Mouse (Mus musculus): ENCODE results near the gene Acadm. TPM values are rescaled to one million over a fixed set of nuclear protein-coding genes. Genes with fewer than 3 reads are reported as not detected.

The Acadm gene
- polyA plus RNA-seq, 1 experiment from 2014 or later = 56.5 TPM

DNA sequence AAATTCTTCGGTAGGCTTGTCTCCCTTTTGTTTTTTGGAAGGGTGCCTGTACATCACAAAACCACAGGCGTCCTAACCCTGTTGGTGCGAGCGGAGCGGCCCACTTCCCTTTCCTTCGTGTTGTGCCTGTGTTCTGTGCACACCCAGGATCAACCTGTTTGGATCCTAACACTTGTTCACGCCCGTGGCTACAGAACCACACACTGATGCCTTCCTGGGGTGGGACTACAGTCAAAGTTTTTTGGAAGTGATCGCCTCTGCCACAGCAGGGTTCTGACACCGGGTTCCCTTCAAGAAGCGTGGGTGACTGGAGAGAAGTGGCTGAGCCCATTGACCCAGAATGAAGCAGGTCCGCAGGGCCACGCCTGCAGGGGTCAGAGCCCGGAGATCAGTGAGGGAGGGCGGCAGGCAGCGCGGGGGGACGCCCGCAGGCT is 514 bp downstream of the Acadm start:
- Histone ChIP-seq H3K4me1 (ENCODE audit: control insufficient read depth, insufficient read depth, low read length) (0 out of 2 replicates have a peak, but pooled peaks cover 4% of the 10 kb centered on the region), H3K9me3 (ENCODE audit: control insufficient read depth, low read length) (no peaks in the 10 kb centered on the region), H3K27ac (ENCODE audit: low read depth, low read length) (peak overlapping the region; percentile 70; the same call in 1 of the 2 replicates), H3K9ac (replicated peaks; ENCODE audit: low read depth, low read length) (peak overlapping the region; percentile 73), H3K36me3 (ENCODE audit: control insufficient read depth, insufficient read depth, low read length) (no peaks in the 10 kb centered on the region), H3K4me2 (ENCODE audit: low read depth, low read length) (peak overlapping the region; percentile 71), H3K4me3 (ENCODE audit: low read depth, low read length) (peak overlapping the region; percentile 71), H3K27me3 (ENCODE audit: control insufficient read depth, insufficient read depth, low read length) (no peaks in the 10 kb centered on the region)
- ATAC-seq (ENCODE audit: low read depth) = peak; percentile 70
- WGBS = 1% methylated on average over 19 of the region's 19 CpGs

DNA sequence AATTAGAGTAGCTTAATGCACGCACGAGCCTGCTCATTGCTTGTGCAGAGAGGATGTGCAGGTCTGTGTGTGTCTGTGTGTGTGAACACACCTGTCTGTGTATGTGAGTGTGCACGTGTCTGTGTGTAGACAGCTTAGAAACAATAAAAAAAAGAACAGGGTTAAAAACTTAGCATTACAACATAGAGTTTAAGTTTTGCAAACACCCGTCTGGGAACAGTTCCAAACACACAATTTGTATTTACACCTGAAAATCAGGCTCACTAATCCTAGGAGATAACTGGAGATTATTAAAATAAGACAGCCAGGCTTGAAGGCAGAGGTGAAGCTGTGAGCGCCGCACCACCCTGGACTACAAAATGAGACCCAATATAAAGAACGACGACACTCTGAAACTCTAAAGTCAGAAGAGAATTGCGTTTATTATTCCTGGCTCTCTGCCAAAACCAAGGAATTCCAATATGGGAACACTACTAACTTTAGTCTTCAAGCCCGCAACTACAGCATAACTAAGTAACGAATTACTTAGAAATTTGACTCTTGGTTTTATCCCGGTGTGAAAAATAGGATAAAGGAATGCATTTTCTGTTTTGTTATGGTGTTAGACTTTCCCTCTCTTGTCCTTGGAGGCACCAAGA is 1.3 kb downstream of the Acadm start:
- Histone ChIP-seq H3K36me3 (ENCODE audit: control insufficient read depth, insufficient read depth, low read length) (no peaks in the 10 kb centered on the region), H3K27me3 (ENCODE audit: control insufficient read depth, insufficient read depth, low read length) (no peaks in the 10 kb centered on the region), H3K4me1 (ENCODE audit: control insufficient read depth, insufficient read depth, low read length) (0 out of 2 replicates have a peak, but pooled peaks cover 4% of the 10 kb centered on the region), H3K4me2 (ENCODE audit: low read depth, low read length) (peak overlapping the region; percentile 71), H3K9me3 (ENCODE audit: control insufficient read depth, low read length) (no peaks in the 10 kb centered on the region), H3K9ac (replicated peaks; ENCODE audit: low read depth, low read length) (no peak overlapping the region), H3K27ac (ENCODE audit: low read depth, low read length) (no peak overlapping the region), H3K4me3 (ENCODE audit: low read depth, low read length) (peak overlapping the region; percentile 71)
- no peak for ATAC-seq (ENCODE audit: low read depth)
- WGBS = 32% methylated on average over 12 of the region's 12 CpGs

DNA sequence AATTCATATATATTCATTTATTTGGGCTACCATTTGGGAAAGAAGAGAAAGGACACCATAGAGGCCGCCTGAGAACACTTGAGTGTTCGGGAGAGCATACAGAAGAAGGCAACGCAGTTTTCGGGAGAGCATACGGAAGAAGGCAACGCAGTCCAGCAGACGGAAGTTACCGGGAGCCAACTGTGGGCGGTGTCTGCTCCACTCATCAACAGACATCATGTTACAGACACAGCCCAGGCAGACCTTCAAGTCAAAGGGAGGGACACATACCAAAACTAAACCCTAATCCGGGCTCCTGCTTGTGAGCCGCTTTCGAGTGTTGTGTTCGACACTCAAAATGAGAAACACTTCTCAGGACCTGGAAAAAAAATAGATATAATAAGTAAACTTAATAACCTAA is 2.8 kb downstream of the Acadm start:
- ATAC-seq (ENCODE audit: low read depth) = no peak
- no peak overlapping the region for H3K4me3 ChIP-seq (ENCODE audit: low read depth, low read length)
- H3K9me3 ChIP-seq (ENCODE audit: control insufficient read depth, low read length) = no peaks in the 10 kb centered on the region
- H3K36me3 ChIP-seq (ENCODE audit: control insufficient read depth, insufficient read depth, low read length) = no peaks in the 10 kb centered on the region
- no peaks in the 10 kb centered on the region for H3K27me3 ChIP-seq (ENCODE audit: control insufficient read depth, insufficient read depth, low read length)
- 95% methylated on average over 13 of the region's 13 CpGs for WGBS
- H3K27ac ChIP-seq (ENCODE audit: low read depth, low read length) = no peak overlapping the region
- 0 out of 2 replicates have a peak, but pooled peaks cover 4% of the 10 kb centered on the region for H3K4me1 ChIP-seq (ENCODE audit: control insufficient read depth, insufficient read depth, low read length)
- no peak overlapping the region for H3K9ac ChIP-seq (replicated peaks; ENCODE audit: low read depth, low read length)
- H3K4me2 ChIP-seq (ENCODE audit: low read depth, low read length) = no peak overlapping the region

DNA sequence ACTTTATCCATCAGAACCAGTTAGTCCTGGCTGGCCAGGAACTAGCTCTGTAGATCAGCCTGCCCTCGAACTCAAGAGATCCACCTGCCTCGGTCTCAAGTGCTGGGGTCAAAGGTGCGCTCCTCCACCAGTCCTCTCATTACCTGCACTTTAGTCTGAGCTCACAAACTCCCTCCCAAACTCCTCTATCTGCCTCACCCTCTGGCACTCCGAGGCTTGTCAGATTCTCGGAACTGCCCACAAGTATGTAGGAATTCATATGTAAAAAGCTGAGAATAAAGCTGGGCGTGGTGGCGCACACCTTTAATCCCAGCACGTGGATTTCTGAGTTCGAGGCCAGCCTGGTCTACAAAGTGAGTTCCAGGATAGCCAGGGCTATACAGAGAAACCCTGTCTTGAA is 3.9 kb downstream of the Acadm start:
- H3K4me3 ChIP-seq (ENCODE audit: low read depth, low read length) = no peak overlapping the region
- no peak for ATAC-seq (ENCODE audit: low read depth)
- H3K27me3 ChIP-seq (ENCODE audit: control insufficient read depth, insufficient read depth, low read length) = no peaks in the 10 kb centered on the region
- H3K9me3 ChIP-seq (ENCODE audit: control insufficient read depth, low read length) = no peaks in the 10 kb centered on the region
- H3K36me3 ChIP-seq (ENCODE audit: control insufficient read depth, insufficient read depth, low read length) = no peaks in the 10 kb centered on the region
- WGBS = 93% methylated on average over 9 of the region's 9 CpGs
- no peak overlapping the region for H3K9ac ChIP-seq (replicated peaks; ENCODE audit: low read depth, low read length)
- H3K4me2 ChIP-seq (ENCODE audit: low read depth, low read length) = no peak overlapping the region
- 0 out of 2 replicates have a peak, but pooled peaks cover 4% of the 10 kb centered on the region for H3K4me1 ChIP-seq (ENCODE audit: control insufficient read depth, insufficient read depth, low read length)
- no peak overlapping the region for H3K27ac ChIP-seq (ENCODE audit: low read depth, low read length)

DNA sequence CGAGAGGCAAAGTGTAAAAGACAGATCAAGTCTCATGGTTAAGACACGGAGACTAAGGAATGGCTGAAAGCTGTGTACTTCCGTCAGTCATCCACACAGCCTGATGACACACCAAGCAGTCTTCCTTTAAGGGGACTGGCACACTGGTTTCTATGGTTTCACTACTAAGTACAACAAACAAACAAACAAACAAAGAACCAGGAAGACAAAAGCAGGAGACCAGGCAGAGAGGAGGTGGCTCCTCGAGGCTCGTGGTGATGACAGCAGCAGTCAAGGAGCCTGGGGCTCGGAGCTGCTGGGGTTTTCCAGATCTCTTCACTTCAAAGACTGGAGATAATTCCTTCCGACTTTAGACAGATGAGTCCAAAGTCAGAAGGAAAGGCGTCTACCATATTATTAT is 4.4 kb downstream of the Acadm start:
- H3K27me3 ChIP-seq (ENCODE audit: control insufficient read depth, insufficient read depth, low read length) = no peaks in the 10 kb centered on the region
- H3K4me2 ChIP-seq (ENCODE audit: low read depth, low read length) = no peak overlapping the region
- ATAC-seq (ENCODE audit: low read depth) = no peak
- 88% methylated on average over 8 of the region's 8 CpGs for WGBS
- H3K9me3 ChIP-seq (ENCODE audit: control insufficient read depth, low read length) = no peaks in the 10 kb centered on the region
- H3K4me3 ChIP-seq (ENCODE audit: low read depth, low read length) = no peak overlapping the region
- no peak overlapping the region for H3K9ac ChIP-seq (replicated peaks; ENCODE audit: low read depth, low read length)
- 0 out of 2 replicates have a peak, but pooled peaks cover 4% of the 10 kb centered on the region for H3K4me1 ChIP-seq (ENCODE audit: control insufficient read depth, insufficient read depth, low read length)
- no peak overlapping the region for H3K27ac ChIP-seq (ENCODE audit: low read depth, low read length)
- H3K36me3 ChIP-seq (ENCODE audit: control insufficient read depth, insufficient read depth, low read length) = no peaks in the 10 kb centered on the region

DNA sequence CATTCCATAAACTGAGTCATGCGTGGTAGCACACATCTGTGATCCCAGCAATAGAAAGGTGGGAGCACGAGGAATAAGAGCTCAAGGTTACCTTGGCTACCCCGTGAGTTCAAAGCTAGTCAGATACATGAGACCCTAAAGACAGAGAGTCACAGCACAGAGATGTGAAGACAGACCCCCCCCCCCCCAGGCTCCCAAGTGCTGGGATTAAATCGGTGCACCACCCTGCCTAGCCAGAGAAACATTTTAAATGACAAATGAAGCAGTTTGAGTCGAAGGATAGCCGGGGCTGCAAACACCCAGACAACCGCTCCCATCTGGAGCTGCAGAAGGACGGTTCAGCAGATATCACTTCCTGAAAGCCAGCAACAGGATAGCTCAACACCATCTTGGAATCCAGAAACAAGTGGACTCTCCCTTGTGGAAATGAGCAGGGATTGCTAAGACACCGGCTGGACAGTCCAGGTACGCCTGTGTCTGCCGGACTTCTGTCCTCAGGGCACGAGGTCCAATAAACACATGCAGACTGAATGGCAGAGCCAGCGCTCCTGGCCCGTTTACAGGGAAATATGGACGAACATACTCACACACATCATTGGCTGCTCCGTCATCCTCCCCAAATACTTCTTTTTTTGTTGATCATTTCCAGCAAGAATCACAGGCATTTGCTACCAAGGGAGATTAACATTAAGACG is 7.2 kb downstream of the Acadm start:
- Histone ChIP-seq H3K4me1 (ENCODE audit: control insufficient read depth, insufficient read depth, low read length) (no peaks in the 10 kb centered on the region), H3K9ac (replicated peaks; ENCODE audit: low read depth, low read length) (no peak overlapping the region), H3K27ac (ENCODE audit: low read depth, low read length) (no peak overlapping the region), H3K27me3 (ENCODE audit: control insufficient read depth, insufficient read depth, low read length) (no peaks in the 10 kb centered on the region), H3K9me3 (ENCODE audit: control insufficient read depth, low read length) (no peaks in the 10 kb centered on the region), H3K4me2 (ENCODE audit: low read depth, low read length) (no peak overlapping the region), H3K4me3 (ENCODE audit: low read depth, low read length) (no peak overlapping the region), H3K36me3 (ENCODE audit: control insufficient read depth, insufficient read depth, low read length) (peaks cover 8% of the 10 kb centered on the region; the same call in 1 of the 2 replicates)
- ATAC-seq (ENCODE audit: low read depth) = no peak
- WGBS = 95% methylated on average over 17 of the region's 17 CpGs

DNA sequence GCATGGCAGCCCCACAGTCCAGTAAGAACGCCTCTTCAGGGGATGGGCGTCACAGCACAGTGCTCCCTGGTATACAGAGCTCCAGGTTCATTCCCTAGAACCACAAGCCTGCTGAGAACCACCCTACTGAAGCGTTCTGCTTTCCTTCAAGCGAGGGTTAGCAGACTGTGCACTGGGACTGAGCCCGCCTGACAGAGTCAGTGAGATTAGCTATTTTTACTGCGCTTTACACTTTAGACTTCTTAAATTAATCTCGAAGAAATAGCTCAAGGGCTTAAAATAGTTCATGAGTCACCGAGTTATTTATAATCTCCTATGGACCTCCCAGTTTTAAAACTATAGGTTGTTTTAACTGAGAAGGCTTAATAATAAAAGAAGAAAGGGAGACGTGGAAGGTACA is 8.6 kb downstream of the Acadm start:
- Histone ChIP-seq H3K9ac (replicated peaks; ENCODE audit: low read depth, low read length) (no peak overlapping the region), H3K9me3 (ENCODE audit: control insufficient read depth, low read length) (no peaks in the 10 kb centered on the region), H3K36me3 (ENCODE audit: control insufficient read depth, insufficient read depth, low read length) (peaks cover 8% of the 10 kb centered on the region; the same call in 1 of the 2 replicates), H3K4me3 (ENCODE audit: low read depth, low read length) (no peak overlapping the region), H3K4me1 (ENCODE audit: control insufficient read depth, insufficient read depth, low read length) (no peaks in the 10 kb centered on the region), H3K27me3 (ENCODE audit: control insufficient read depth, insufficient read depth, low read length) (no peaks in the 10 kb centered on the region), H3K27ac (ENCODE audit: low read depth, low read length) (no peak overlapping the region), H3K4me2 (ENCODE audit: low read depth, low read length) (no peak overlapping the region)
- ATAC-seq (ENCODE audit: low read depth) = no peak
- WGBS = 93% methylated on average over 9 of the region's 9 CpGs

DNA sequence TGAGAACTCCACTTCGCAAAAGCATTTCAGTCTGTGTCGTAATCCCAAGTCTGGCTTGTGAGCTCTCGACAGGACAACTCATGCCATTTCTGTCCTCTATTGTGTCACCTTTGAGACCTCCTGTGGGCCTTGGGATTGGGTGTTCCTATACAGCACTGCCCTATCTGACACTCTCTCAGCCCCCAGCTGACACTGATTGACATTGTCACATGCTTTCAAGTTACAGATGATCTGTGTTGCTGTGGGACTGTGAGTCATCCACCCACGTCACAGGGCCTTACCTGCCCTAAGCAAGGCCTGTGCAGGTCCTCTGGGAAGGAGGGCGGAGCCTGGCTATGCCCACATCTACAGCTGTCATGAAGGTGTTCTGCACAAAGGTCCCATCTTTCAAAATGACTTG is 12.0 kb downstream of the Acadm start:
- H3K4me1 ChIP-seq (ENCODE audit: control insufficient read depth, insufficient read depth, low read length) = no peaks in the 10 kb centered on the region
- H3K27ac ChIP-seq (ENCODE audit: low read depth, low read length) = no peak overlapping the region
- WGBS = 96% methylated on average over 5 of the region's 5 CpGs
- H3K4me3 ChIP-seq (ENCODE audit: low read depth, low read length) = no peak overlapping the region
- peaks cover 8% of the 10 kb centered on the region for H3K36me3 ChIP-seq (ENCODE audit: control insufficient read depth, insufficient read depth, low read length)
- H3K9me3 ChIP-seq (ENCODE audit: control insufficient read depth, low read length) = no peaks in the 10 kb centered on the region
- H3K9ac ChIP-seq (replicated peaks; ENCODE audit: low read depth, low read length) = no peak overlapping the region
- ATAC-seq (ENCODE audit: low read depth) = no peak
- H3K4me2 ChIP-seq (ENCODE audit: low read depth, low read length) = no peak overlapping the region
- no peaks in the 10 kb centered on the region for H3K27me3 ChIP-seq (ENCODE audit: control insufficient read depth, insufficient read depth, low read length)

DNA sequence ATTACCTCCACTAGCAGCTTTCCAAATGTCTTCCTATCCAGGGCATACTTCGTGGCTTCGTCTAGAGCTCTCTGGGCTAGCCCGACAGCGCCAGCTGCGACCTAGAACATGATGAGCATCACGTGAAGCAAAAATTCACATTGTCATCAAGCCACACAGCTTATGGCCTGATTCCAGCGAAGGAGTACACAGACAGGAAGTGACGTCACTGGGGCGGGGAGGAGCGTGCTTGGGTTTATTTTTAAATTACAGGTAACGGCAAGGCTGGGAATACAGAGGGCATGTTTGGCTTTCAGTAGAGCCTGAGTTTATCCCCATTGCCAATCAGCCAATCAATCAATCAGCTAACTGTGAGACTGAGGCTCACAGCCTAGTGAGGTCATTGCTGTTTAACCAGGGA is 14.9 kb downstream of the Acadm start:
- Histone ChIP-seq H3K4me1 (ENCODE audit: control insufficient read depth, insufficient read depth, low read length) (no peaks in the 10 kb centered on the region), H3K9me3 (ENCODE audit: control insufficient read depth, low read length) (no peaks in the 10 kb centered on the region), H3K27me3 (ENCODE audit: control insufficient read depth, insufficient read depth, low read length) (no peaks in the 10 kb centered on the region), H3K4me2 (ENCODE audit: low read depth, low read length) (no peak overlapping the region), H3K27ac (ENCODE audit: low read depth, low read length) (no peak overlapping the region), H3K36me3 (ENCODE audit: control insufficient read depth, insufficient read depth, low read length) (peaks cover 7% of the 10 kb centered on the region), H3K9ac (replicated peaks; ENCODE audit: low read depth, low read length) (no peak overlapping the region), H3K4me3 (ENCODE audit: low read depth, low read length) (no peak overlapping the region)
- no peak for ATAC-seq (ENCODE audit: low read depth)
- 98% methylated on average over 11 of the region's 11 CpGs for WGBS

Data from neural tube, embryonic 14.5 days (tissue).